Mouse (Mus musculus) limb, embryonic 10.5 days (tissue): ENCODE results near the gene Padi3. TPM values are rescaled to one million over a fixed set of nuclear protein-coding genes. Genes with fewer than 3 reads are reported as not detected.
A peak's percentile ranks its signal among the peaks of the same experiment; 100 is the strongest.

ENCODE experiments used
- DNase-seq: peaks from one replicate; pipeline ENCODE4 v3.0.0-alpha.2; 2017; ENCODE audit warnings: low spot score
- H3K27ac ChIP-seq: fragments of 300-500 bp; sonication (generic); 2 replicates; pipeline ENCODE4 v1.5.1; 2016; ENCODE audit warnings: mild to moderate bottlenecking
- H3K27me3 ChIP-seq: fragments of 300-500 bp; sonication (generic); 2 replicates; pipeline ENCODE4 v1.6.1; 2016; ENCODE audit warnings: low read depth, mild to moderate bottlenecking; ENCODE audit not compliant: poor library complexity, severe bottlenecking
- H3K36me3 ChIP-seq: fragments of 300-500 bp; sonication (generic); 2 replicates; pipeline ENCODE4 v1.6.1; 2016; ENCODE audit warnings: mild to moderate bottlenecking, moderate library complexity
- H3K4me1 ChIP-seq: fragments of 300-500 bp; sonication (generic); 2 replicates; pipeline ENCODE4 v1.6.1; 2016
- H3K4me3 ChIP-seq: fragments of 300-500 bp; sonication (generic); 2 replicates; pipeline ENCODE4 v1.5.1; 2016; ENCODE audit warnings: mild to moderate bottlenecking, moderate library complexity
- H3K9me3 ChIP-seq: fragments of 300-500 bp; sonication (generic); replicated peaks from 2 replicates; pipeline ENCODE4 v1.6.1; 2016; ENCODE audit warnings: mild to moderate bottlenecking
- WGBS: fragments of 180-500 bp; shearing (Covaris S2); methylation state at CpG from one replicate; pipeline ENCODE4 v1.1.7; 2016; 5-methylcytosine and 5-hydroxymethylcytosine counted together
- polyA plus RNA-seq: library from polyadenylated mRNA; unstranded; fragments of >200 nt; fragmentation: Nextera tagmentation; extraction: Ambion mirVana; gene quantifications from 2 replicates; pipeline ENCODE4 v1.2.1, GENCODE M21; 2016

Gene Padi3
- polyA plus RNA-seq, 1 experiment from 2014 or later: 1.5 TPM

GRCm38 (mm10) chr4:140836208-140836866 lies 25.9 kb upstream of the Padi3 start:
- Histone ChIP-seq H3K27ac (no peak overlapping the region), H3K27me3 (peaks cover 56% of the 10 kb centered on the region), H3K4me3 (no peak overlapping the region), H3K36me3 (no peaks in the 10 kb centered on the region), H3K4me1 (peaks cover 37% of the 10 kb centered on the region), H3K9me3 (no peaks in the 10 kb centered on the region)
- no peak for DNase-seq
- 68% methylated on average over 11 of the region's 11 CpGs for WGBS

- peaks cover 37% of the 10 kb centered on the region for H3K4me1 ChIP-seq
- WGBS: 3% methylated on average over 10 of the region's 10 CpGs
- H3K9me3 ChIP-seq: no peaks in the 10 kb centered on the region
- H3K27me3 ChIP-seq: peaks cover 59% of the 10 kb centered on the region
- no peaks in the 10 kb centered on the region for H3K36me3 ChIP-seq
- no peak overlapping the region for H3K27ac ChIP-seq
- H3K4me3 ChIP-seq: peak overlapping the region; percentile 25
- peak; percentile 60 for DNase-seq
These were observed 25.2 kb upstream of the Padi3 start for GRCm38 (mm10) chr4:140835682-140836081.

- Histone ChIP-seq H3K4me3 (no peak overlapping the region), H3K4me1 (peaks cover 37% of the 10 kb centered on the region), H3K9me3 (no peaks in the 10 kb centered on the region), H3K36me3 (no peaks in the 10 kb centered on the region), H3K27me3 (peaks cover 59% of the 10 kb centered on the region), H3K27ac (no peak overlapping the region)
- no peak for DNase-seq
- 68% methylated on average over 6 of the region's 6 CpGs for whole genome bisulfite sequencing
These were observed 24.0 kb upstream of the Padi3 start for GRCm38 (mm10) chr4:140834327-140834934.

GRCm38 (mm10) chr4:140832821-140833220 lies 22.4 kb upstream of the Padi3 start:
- no peak for DNase-seq
- Histone ChIP-seq H3K4me3 (no peak overlapping the region), H3K4me1 (peaks cover 33% of the 10 kb centered on the region), H3K9me3 (no peaks in the 10 kb centered on the region), H3K27me3 (peaks cover 54% of the 10 kb centered on the region), H3K27ac (no peak overlapping the region), H3K36me3 (no peaks in the 10 kb centered on the region)
- WGBS: 50% methylated on average over 8 of the region's 8 CpGs

- H3K27ac ChIP-seq: no peak overlapping the region
- peaks cover 32% of the 10 kb centered on the region for H3K4me1 ChIP-seq
- no peak overlapping the region for H3K4me3 ChIP-seq
- H3K9me3 ChIP-seq: no peaks in the 10 kb centered on the region
- H3K36me3 ChIP-seq: no peaks in the 10 kb centered on the region
- peaks cover 46% of the 10 kb centered on the region for H3K27me3 ChIP-seq
- 85% methylated on average over 4 of the region's 4 CpGs for WGBS
- DNase-seq: no peak
These were observed 21.4 kb upstream of the Padi3 start for GRCm38 (mm10) chr4:140831808-140832207.

- Histone ChIP-seq H3K27ac (no peak overlapping the region), H3K4me1 (no peaks in the 10 kb centered on the region), H3K36me3 (no peaks in the 10 kb centered on the region), H3K27me3 (peaks cover 13% of the 10 kb centered on the region), H3K9me3 (peaks cover 8% of the 10 kb centered on the region; the same call in 1 of the 2 replicates), H3K4me3 (no peak overlapping the region)
- 57% methylated on average over 3 of the region's 3 CpGs for WGBS
- no peak for DNase-seq
These were observed 16.8 kb upstream of the Padi3 start for GRCm38 (mm10) chr4:140827237-140827636.

GRCm38 (mm10) chr4:140825942-140826341 lies 15.5 kb upstream of the Padi3 start:
- Histone ChIP-seq H3K27me3 (peaks cover 10% of the 10 kb centered on the region; the same call in 1 of the 2 replicates), H3K4me1 (no peaks in the 10 kb centered on the region), H3K27ac (no peak overlapping the region), H3K4me3 (no peak overlapping the region), H3K9me3 (peaks cover 8% of the 10 kb centered on the region; the same call in 1 of the 2 replicates), H3K36me3 (no peaks in the 10 kb centered on the region)
- 61% methylated on average over 11 of the region's 11 CpGs for WGBS
- no peak for DNase-seq

DNA sequence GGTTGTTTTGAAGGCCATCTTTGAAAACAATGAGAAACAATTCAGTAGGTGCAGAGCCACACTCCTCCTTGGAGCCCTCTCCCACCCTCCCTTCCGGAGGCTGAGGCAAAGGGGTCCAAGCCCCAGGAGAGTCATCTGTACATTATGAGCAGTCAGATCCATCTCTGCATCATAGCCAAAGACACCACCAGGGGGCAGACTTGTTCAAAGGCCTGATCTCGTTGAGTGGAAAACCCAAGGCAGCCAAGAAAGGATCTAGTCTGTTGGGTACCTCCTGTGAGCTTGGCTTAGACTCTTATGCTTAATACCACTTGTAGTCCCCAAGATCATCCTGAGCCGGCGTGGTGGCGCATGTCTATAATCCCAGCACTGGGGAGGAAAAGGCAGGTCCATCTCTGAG lies 11.5 kb upstream of the Padi3 start:
- peak; percentile 53 for DNase-seq
- Histone ChIP-seq H3K27ac (no peak overlapping the region), H3K9me3 (peaks cover 8% of the 10 kb centered on the region; the same call in 1 of the 2 replicates), H3K4me1 (peaks cover 11% of the 10 kb centered on the region), H3K36me3 (no peaks in the 10 kb centered on the region), H3K4me3 (no peak overlapping the region), H3K27me3 (peaks cover 8% of the 10 kb centered on the region; the same call in 1 of the 2 replicates)
- WGBS: 72% methylated on average over 5 of the region's 5 CpGs

GRCm38 (mm10) chr4:140817413-140817812 lies 7.0 kb upstream of the Padi3 start:
- Histone ChIP-seq H3K36me3 (no peaks in the 10 kb centered on the region), H3K4me3 (no peak overlapping the region), H3K27me3 (0 out of 2 replicates have a peak, but pooled peaks cover 6% of the 10 kb centered on the region), H3K4me1 (peaks cover 56% of the 10 kb centered on the region), H3K9me3 (no peaks in the 10 kb centered on the region), H3K27ac (no peak overlapping the region)
- DNase-seq: no peak
- WGBS: 90% methylated on average over 8 of the region's 8 CpGs

DNA sequence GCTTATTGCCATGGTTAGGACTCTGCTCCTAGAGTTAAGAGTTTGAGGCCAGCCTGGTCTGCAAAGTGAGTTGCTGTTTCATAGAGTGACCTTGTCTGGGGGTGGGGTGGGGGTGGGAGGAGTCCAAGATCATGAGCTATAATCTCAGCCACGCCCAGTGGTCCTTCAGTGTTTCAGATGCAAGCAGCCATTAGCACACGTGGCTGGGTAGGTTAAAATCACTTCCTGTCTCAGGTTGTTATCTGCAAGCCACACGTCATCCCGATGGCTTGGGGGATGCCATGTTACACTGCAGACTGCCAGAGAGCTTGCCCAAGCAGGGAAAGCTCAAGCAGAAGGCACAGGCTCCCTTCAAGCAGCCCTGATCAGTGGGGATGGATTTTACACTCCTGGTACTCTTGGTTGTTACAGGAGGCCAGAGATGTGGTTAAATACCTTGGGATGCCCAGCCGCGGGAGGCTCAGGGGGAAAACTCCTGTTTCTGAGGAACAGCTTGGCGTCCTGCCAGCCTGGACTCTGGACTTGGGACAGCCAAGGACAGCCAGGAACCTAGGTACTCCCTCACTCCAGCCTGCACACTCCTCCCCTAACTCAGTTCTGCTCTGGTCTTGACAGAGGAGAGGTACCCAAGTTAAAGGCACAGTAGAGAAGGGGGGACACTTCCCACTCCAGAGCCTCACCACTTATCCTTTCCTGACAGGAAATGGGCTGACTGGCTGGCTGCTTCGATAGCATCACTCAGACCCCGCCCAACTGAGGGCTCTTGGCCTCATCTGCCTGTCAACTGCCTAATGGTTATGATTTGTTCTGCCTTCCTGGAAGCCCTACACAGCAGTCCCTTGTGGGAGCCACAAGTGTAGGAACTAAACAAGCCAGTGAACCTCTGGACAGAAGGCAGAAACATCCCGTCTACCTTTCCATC lies 5.8 kb upstream of the Padi3 start:
- WGBS: 66% methylated on average over 10 of the region's 10 CpGs
- Histone ChIP-seq H3K9me3 (no peaks in the 10 kb centered on the region), H3K4me3 (no peak overlapping the region), H3K27ac (peak overlapping the region; percentile 55), H3K27me3 (0 out of 2 replicates have a peak, but pooled peaks cover 13% of the 10 kb centered on the region), H3K4me1 (peaks cover 68% of the 10 kb centered on the region), H3K36me3 (no peaks in the 10 kb centered on the region)
- DNase-seq: no peak

DNA sequence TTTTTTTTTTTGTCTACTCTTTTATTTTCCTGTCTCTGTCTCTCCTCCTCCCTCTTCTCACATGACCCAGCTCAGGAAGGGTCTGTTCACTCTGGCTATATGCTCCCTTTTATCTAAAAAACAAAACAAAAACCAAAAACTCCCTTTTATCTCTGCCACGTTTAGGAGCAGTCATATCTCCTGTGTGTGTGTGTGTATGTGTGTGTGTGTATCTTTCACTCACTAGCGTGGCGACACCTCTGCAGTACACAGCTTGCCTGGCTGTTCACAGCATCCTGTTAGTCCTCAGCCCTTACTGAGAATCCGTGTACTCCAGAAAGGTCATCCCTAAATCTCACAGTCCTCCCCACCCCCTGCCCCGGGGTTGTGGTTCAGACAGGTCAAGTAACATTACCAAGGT lies 5.0 kb upstream of the Padi3 start:
- H3K36me3 ChIP-seq: no peaks in the 10 kb centered on the region
- 0 out of 2 replicates have a peak overlapping the region, but pooled peaks have one; percentile 10 for H3K27ac ChIP-seq
- peaks cover 76% of the 10 kb centered on the region for H3K4me1 ChIP-seq
- no peak overlapping the region for H3K4me3 ChIP-seq
- H3K27me3 ChIP-seq: 0 out of 2 replicates have a peak, but pooled peaks cover 13% of the 10 kb centered on the region
- WGBS: 80% methylated on average over 5 of the region's 5 CpGs
- no peaks in the 10 kb centered on the region for H3K9me3 ChIP-seq
- DNase-seq: no peak

DNA sequence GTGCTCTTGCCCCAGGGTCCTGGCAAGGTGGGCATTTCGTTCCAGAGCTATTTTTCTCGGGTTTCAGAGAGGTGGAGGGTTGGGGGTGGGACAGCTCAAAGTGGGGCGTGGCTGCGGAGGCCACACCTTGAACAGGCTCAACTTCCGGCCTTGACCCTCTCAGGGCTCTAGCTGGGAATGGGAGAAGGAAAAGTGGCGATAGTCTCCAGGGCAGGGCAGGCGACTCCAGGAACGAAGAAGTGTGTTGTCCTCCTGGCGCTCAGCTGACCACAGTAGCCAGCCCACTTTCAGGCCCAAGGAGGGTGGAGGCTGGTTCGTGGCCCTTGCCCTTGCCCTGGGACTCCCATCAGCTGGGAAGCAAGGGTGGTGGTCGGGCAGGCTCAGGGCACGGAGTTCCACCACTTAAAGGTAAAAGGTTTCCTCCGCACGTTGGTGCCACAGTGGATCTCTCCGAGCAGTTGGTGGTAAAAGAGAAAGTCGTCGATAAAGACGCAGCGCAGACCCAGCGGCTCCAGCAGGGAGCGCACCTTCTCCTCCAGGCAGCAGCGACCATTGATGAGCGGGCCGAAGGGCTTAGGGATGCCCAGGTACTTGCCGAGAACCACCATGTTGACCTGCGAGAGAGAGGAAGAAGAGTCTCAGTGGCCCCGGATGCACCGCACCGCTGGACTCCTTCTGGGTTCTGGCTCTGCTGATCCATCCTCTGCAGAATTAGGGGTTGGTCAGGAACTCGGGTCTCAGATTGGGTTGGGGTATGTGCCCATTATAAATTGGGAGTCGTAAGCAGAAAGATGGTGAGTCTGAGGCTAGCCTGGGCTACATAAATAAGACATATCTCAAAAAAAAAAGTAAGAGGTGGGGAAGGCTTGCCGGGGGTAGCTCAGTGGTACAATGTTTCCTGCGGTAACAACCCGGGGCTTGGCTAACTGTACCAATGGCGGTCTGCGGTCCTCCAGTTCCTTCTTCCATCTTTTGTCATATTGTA lies 4.1 kb upstream of the Padi3 start:
- Histone ChIP-seq H3K27ac (peak overlapping the region; percentile 86), H3K4me1 (peaks cover 78% of the 10 kb centered on the region), H3K4me3 (peak overlapping the region; percentile 58), H3K27me3 (0 out of 2 replicates have a peak, but pooled peaks cover 13% of the 10 kb centered on the region), H3K9me3 (no peaks in the 10 kb centered on the region), H3K36me3 (no peaks in the 10 kb centered on the region)
- 23% methylated on average over 36 of the region's 36 CpGs for WGBS
- no peak for DNase-seq
